Mouse (Mus musculus): Measurements from ENCODE around the gene Kpna1. TPM values are rescaled to one million over a fixed set of nuclear protein-coding genes. Genes with fewer than 3 reads are reported as not detected.

Kpna1 gene
- 214 TPM for polyA plus RNA-seq (2017; shearing (Covaris generic))

GRCm38 (mm10) chr16:35978450-35978849 is at the start of gene Kpna1:
Gene Kpna1 (plus strand): TSS chr16:35978750.

GRCm38 (mm10) chr16:35938211-35939151 is 40.1 kb upstream of the Kpna1 start, which contains the start of the genes Parp9 and Dtx3l:
Gene Parp9 (plus strand): TSS chr16:35938470.
Gene Dtx3l (minus strand): TSS chr16:35939151.

GRCm38 (mm10) chr16:36040640-36041624 is 62.4 kb downstream of the Kpna1 start, which contains the start of gene Wdr5b:
Gene Wdr5b (plus strand): TSS chr16:36041190.

GRCm38 (mm10) chr16:36071450-36072379 is 93.2 kb downstream of the Kpna1 start, which contains the start of the genes Fam162a and Ccdc58:
Gene Fam162a (minus strand): TSS chr16:36071594.
Gene Ccdc58 (plus strand): TSS chr16:36071685.

Other genes with a start within 250 kb of the Kpna1 start
- gene Dirc2, start 209.4 kb upstream of the Kpna1 start, polyA plus RNA-seq (2017; shearing (Covaris generic)): 24.0 TPM
- 11.7 TPM for gene Hspbap1, start 208.4 kb upstream of the Kpna1 start, polyA plus RNA-seq (2017; shearing (Covaris generic))
- gene Parp14, start 107.2 kb upstream of the Kpna1 start, polyA plus RNA-seq (2017; shearing (Covaris generic)): 43.6 TPM
- gene Parp9, start 40.3 kb upstream of the Kpna1 start, polyA plus RNA-seq (2017; shearing (Covaris generic)): 37.4 TPM
- 22.8 TPM for gene Dtx3l, start 39.6 kb upstream of the Kpna1 start, polyA plus RNA-seq (2017; shearing (Covaris generic))
- 2.6 TPM for gene Wdr5b, start 62.4 kb downstream of the Kpna1 start, polyA plus RNA-seq (2017; shearing (Covaris generic))
- gene Fam162a, start 92.8 kb downstream of the Kpna1 start, polyA plus RNA-seq (2017; shearing (Covaris generic)): 56.6 TPM
- 20.7 TPM for gene Ccdc58, start 92.9 kb downstream of the Kpna1 start, polyA plus RNA-seq (2017; shearing (Covaris generic))
- gene Csta1, start 152.5 kb downstream of the Kpna1 start, polyA plus RNA-seq (2017; shearing (Covaris generic)): not detected
- not detected for gene Stfa2l1, start 178.1 kb downstream of the Kpna1 start, polyA plus RNA-seq (2017; shearing (Covaris generic))
- gene Gm5483, start 205.5 kb downstream of the Kpna1 start, polyA plus RNA-seq (2017; shearing (Covaris generic)): not detected
- gene Gm5416, start 231.7 kb downstream of the Kpna1 start, polyA plus RNA-seq (2017; shearing (Covaris generic)): not detected
- not detected for gene 2010005H15Rik, start 242.7 kb downstream of the Kpna1 start, polyA plus RNA-seq (2017; shearing (Covaris generic))

Data from effector memory CD4-positive, alpha-beta T cell, adult 5 months (primary cell).